Mouse (Mus musculus) lung, adult 2 months (tissue): ENCODE measurements around the gene Olfr502.

Experiments
- CTCF ChIP-seq: fragments of 200-500 bp; IDR thresholded peaks from 2 replicates; pipeline ENCODE4 v1.5.1; 2011; ENCODE audit warnings: mild to moderate bottlenecking, low read length, control low read depth; ENCODE audit not compliant: insufficient read depth
- POLR2A ChIP-seq: fragments of 200-500 bp; IDR thresholded peaks from 2 replicates; pipeline ENCODE4 v1.6.1; 2011; ENCODE audit warnings: low read depth, mild to moderate bottlenecking, control low read depth, low read length, borderline replicate concordance; ENCODE audit errors: extremely low read depth

DNA sequence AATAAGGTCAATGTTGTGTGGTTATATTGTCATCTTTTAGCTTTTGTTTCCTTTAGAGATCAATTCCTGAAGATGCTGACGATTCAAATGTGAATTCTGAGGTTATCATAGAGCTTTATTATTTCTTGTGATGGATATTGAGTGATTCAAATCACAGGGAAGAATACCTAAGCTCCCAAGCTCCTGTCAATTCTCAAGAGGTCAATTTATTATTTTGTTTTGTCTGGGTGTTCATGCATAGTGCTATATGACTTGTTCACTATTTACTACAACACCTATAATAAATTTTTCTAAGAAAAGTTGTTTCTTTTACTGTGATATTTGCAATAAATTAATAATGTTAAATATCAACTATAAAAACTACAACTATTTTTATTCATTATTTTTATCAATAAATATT is at the start of gene Olfr502:
- TF ChIP-seq POLR2A (no peak), CTCF (no peak)
